Mouse (Mus musculus): ENCODE measurements around the gene Fmo2. TPM values are rescaled to one million over a fixed set of nuclear protein-coding genes. Genes with fewer than 3 reads are reported as not detected.

Fmo2 gene
- polyA plus RNA-seq, 1 experiment = not detected

- TF ChIP-seq SRF (IDR thresholded peaks at IDR 0.05; ENCODE audit: control insufficient read depth, insufficient read length, low read depth) = no peak
- TF ChIP-seq TCF3 (IDR thresholded peaks at IDR 0.05; ENCODE audit: insufficient read length, low read depth) = no peak
- H3K36me3 ChIP-seq (ENCODE audit: control insufficient read depth, insufficient read depth) = no peaks in the 10 kb centered on the region
Measured at GRCm38 (mm10) chr1:162938696-162939351, 40.3 kb upstream of the Fmo2 start.

GRCm38 (mm10) chr1:162937970-162938695 is 39.6 kb upstream of the Fmo2 start:
- no peaks in the 10 kb centered on the region for H3K36me3 ChIP-seq (ENCODE audit: control insufficient read depth, insufficient read depth)
- no peak overlapping the region for H3ac ChIP-seq (ENCODE audit: control insufficient read depth, insufficient read length)
- H3K27me3 ChIP-seq (ENCODE audit: control insufficient read depth, insufficient read depth, insufficient read length) = no peaks in the 10 kb centered on the region
- TF ChIP-seq POLR2A (IDR thresholded peaks at IDR 0.05; ENCODE audit: insufficient read length, low read depth) (no peak), MAX (IDR thresholded peaks at IDR 0.05; ENCODE audit: low read depth) (no peak), USF1 (IDR thresholded peaks at IDR 0.05; ENCODE audit: low read depth) (no peak), SRF (IDR thresholded peaks at IDR 0.05; ENCODE audit: control insufficient read depth, insufficient read length, low read depth) (no peak), TCF12 (IDR thresholded peaks at IDR 0.05; ENCODE audit: insufficient read depth, poor library complexity, severe bottlenecking) (no peak), MYOG (IDR thresholded peaks at IDR 0.05; ENCODE audit: control insufficient read depth in 1 of 3, insufficient read depth in 1 of 3, insufficient read length in 2 of 3, low read depth in 2 of 3) (no peak), POLR2AphosphoS2 (IDR thresholded peaks at IDR 0.05; ENCODE audit: insufficient read length, low read depth) (no peak), MYOD1 (IDR thresholded peaks at IDR 0.05; ENCODE audit: control insufficient read depth in 1 of 3, insufficient read length in 2 of 3, low read depth in 2 of 3) (no peak)
- H3K4me3 ChIP-seq = no peak overlapping the region
- H3K79me2 ChIP-seq (ENCODE audit: control insufficient read depth, insufficient read depth) = no peaks in the 10 kb centered on the region
- H3K4me2 ChIP-seq (ENCODE audit: low read depth) = no peak overlapping the region

More at GRCm38 (mm10) chr1:162938696-162939351, 40.3 kb upstream of the Fmo2 start:
- Histone ChIP-seq H3K79me2 (ENCODE audit: control insufficient read depth, insufficient read depth) (no peaks in the 10 kb centered on the region), H3K4me3 (no peak overlapping the region), H3K27me3 (ENCODE audit: control insufficient read depth, insufficient read depth, insufficient read length) (no peaks in the 10 kb centered on the region), H3ac (ENCODE audit: control insufficient read depth, insufficient read length) (no peak overlapping the region), H3K4me2 (ENCODE audit: low read depth) (no peak overlapping the region)

GRCm38 (mm10) chr1:162937415-162937814 is 38.9 kb upstream of the Fmo2 start, which contains the start of gene Fmo6:
Fmo6 (minus strand) TSS chr1:162937515.
- Histone ChIP-seq H3K4me2 (ENCODE audit: low read depth) (no peak within 1 kb of the TSS), H3K36me3 (ENCODE audit: control insufficient read depth, insufficient read depth) (no peaks in the 10 kb centered on the region), H3K79me2 (ENCODE audit: control insufficient read depth, insufficient read depth) (no peaks in the 10 kb centered on the region), H3ac (ENCODE audit: control insufficient read depth, insufficient read length) (no peak within 1 kb of the TSS), H3K27me3 (ENCODE audit: control insufficient read depth, insufficient read depth, insufficient read length) (no peaks in the 10 kb centered on the region), H3K4me3 (no peak within 1 kb of the TSS)
- TF ChIP-seq MYOG (IDR thresholded peaks at IDR 0.05; ENCODE audit: control insufficient read depth in 1 of 3, insufficient read depth in 1 of 3, insufficient read length in 2 of 3, low read depth in 2 of 3) = no peak
- TF ChIP-seq CEBPB (IDR thresholded peaks at IDR 0.05; ENCODE audit: insufficient read depth, poor library complexity, severe bottlenecking) = no peak
- TF ChIP-seq MAX (IDR thresholded peaks at IDR 0.05; ENCODE audit: low read depth) = no peak
- TF ChIP-seq MYOD1 (IDR thresholded peaks at IDR 0.05; ENCODE audit: control insufficient read depth in 1 of 3, insufficient read length in 2 of 3, low read depth in 2 of 3) = no peak
- no peak for TF ChIP-seq SRF (IDR thresholded peaks at IDR 0.05; ENCODE audit: control insufficient read depth, insufficient read length, low read depth)
- no peak for TF ChIP-seq TCF12 (IDR thresholded peaks at IDR 0.05; ENCODE audit: insufficient read depth, poor library complexity, severe bottlenecking)
- no peak for TF ChIP-seq POLR2A (IDR thresholded peaks at IDR 0.05; ENCODE audit: insufficient read length, low read depth)
- TF ChIP-seq TCF3 (IDR thresholded peaks at IDR 0.05; ENCODE audit: insufficient read length, low read depth) = no peak
- TF ChIP-seq E2F4 (IDR thresholded peaks at IDR 0.05; ENCODE audit: insufficient read depth) = no peak
- no peak for TF ChIP-seq REST (IDR thresholded peaks at IDR 0.05; ENCODE audit: insufficient read depth, insufficient read length)
- TF ChIP-seq USF1 (IDR thresholded peaks at IDR 0.05; ENCODE audit: low read depth) = no peak
- no peak for TF ChIP-seq POLR2AphosphoS2 (IDR thresholded peaks at IDR 0.05; ENCODE audit: insufficient read length, low read depth)

- TF ChIP-seq MYOD1 (IDR thresholded peaks at IDR 0.05; ENCODE audit: control insufficient read depth in 1 of 3, insufficient read length in 2 of 3, low read depth in 2 of 3) (no peak), E2F4 (IDR thresholded peaks at IDR 0.05; ENCODE audit: insufficient read depth) (no peak), SRF (IDR thresholded peaks at IDR 0.05; ENCODE audit: control insufficient read depth, insufficient read length, low read depth) (no peak), POLR2A (IDR thresholded peaks at IDR 0.05; ENCODE audit: insufficient read length, low read depth) (no peak), MYOG (IDR thresholded peaks at IDR 0.05; ENCODE audit: control insufficient read depth in 1 of 3, insufficient read depth in 1 of 3, insufficient read length in 2 of 3, low read depth in 2 of 3) (no peak), POLR2AphosphoS2 (IDR thresholded peaks at IDR 0.05; ENCODE audit: insufficient read length, low read depth) (no peak), TCF3 (IDR thresholded peaks at IDR 0.05; ENCODE audit: insufficient read length, low read depth) (no peak), USF1 (IDR thresholded peaks at IDR 0.05; ENCODE audit: low read depth) (no peak), MAX (IDR thresholded peaks at IDR 0.05; ENCODE audit: low read depth) (no peak), REST (IDR thresholded peaks at IDR 0.05; ENCODE audit: insufficient read depth, insufficient read length) (no peak), TCF12 (IDR thresholded peaks at IDR 0.05; ENCODE audit: insufficient read depth, poor library complexity, severe bottlenecking) (no peak), CEBPB (IDR thresholded peaks at IDR 0.05; ENCODE audit: insufficient read depth, poor library complexity, severe bottlenecking) (no peak)
Measured at GRCm38 (mm10) chr1:162934374-162935012, 36.0 kb upstream of the Fmo2 start.

More at GRCm38 (mm10) chr1:162934374-162935012, 36.0 kb upstream of the Fmo2 start:
- Histone ChIP-seq H3ac (ENCODE audit: control insufficient read depth, insufficient read length) (no peak overlapping the region), H3K4me3 (no peak overlapping the region), H3K4me2 (ENCODE audit: low read depth) (no peak overlapping the region), H3K27me3 (ENCODE audit: control insufficient read depth, insufficient read depth, insufficient read length) (no peaks in the 10 kb centered on the region), H3K79me2 (ENCODE audit: control insufficient read depth, insufficient read depth) (no peaks in the 10 kb centered on the region), H3K36me3 (ENCODE audit: control insufficient read depth, insufficient read depth) (no peaks in the 10 kb centered on the region)

Measured in myocyte (in vitro differentiated cells).